Mouse (Mus musculus): Measurements from ENCODE around the gene Dcaf8.
"Not testable (repeated sequence)": the region's sequence is repeated elsewhere in the genome, so short reads cannot be mapped to it uniquely, and the experiment has no call there.

The Dcaf8 gene

DNA sequence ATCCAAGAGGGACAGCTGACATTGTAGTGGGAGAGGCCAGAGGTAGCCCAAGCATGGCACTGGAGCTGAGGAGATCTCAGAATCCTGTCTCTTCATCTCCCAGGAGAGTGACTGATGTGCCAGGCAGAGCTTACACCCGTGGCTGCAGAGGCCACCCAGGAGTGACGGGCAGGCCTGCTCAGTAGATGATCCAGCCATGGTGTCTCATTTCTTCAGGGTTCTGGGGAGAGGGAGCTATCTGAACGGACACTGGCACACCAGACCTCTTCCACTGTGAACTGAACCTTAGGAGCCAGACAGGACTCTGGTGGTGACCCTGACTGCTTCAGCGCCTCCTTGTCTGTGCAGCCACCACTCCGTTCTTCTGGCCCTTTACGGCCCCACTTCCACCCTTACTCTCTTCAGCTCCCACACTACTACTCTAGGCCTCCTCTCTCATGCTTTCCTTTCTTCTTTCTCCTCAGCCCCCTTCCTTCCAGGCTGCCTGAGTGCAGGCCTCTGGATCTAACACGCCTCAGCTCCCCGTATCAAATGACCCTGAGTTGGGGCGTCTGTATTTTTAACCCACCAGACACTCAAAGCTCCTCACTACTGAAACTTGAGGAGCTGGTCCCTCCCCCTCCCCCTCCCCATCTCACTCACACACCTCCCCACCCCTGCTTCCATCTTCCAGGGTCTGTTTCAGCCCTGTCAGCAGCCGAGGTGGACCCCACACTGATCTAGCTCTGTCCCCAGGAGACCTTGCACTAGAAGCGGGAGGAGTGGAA, 73.6 kb downstream of the Dcaf8 start:
- DNase-seq, result no peak

- DNase-seq, result peak; percentile 65
These were observed 80.3 kb downstream of the Dcaf8 start for GRCm38 (mm10) chr1:172228209-172228608.

DNA sequence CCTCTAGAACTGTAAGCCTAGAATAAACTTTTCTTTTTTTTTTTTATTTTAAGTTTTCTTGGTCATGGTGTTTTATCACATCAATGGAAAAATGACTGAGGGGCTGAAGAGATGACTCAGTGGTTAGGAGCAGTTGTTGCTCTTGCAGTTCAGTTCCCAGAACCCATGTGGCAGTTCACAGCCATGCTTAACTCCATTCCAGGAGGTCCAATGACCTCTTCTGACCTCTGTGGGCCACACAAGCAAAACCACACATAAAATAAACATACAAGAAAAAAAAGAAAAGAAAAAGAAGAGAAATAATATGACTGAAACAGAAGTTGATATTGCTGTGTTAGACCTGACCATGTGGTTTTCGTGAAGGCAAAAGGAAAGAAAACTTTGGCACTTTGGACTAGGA, 81.3 kb downstream of the Dcaf8 start:
- no peak for DNase-seq

GRCm38 (mm10) chr1:172240945-172241708, 93.2 kb downstream of the Dcaf8 start:
- DNase-seq, result no peak

- DNase-seq, result no peak
These were observed 94.5 kb downstream of the Dcaf8 start for GRCm38 (mm10) chr1:172242401-172242800.

- peak; percentile 60 to 63 for DNase-seq
These were observed 95.8 kb downstream of the Dcaf8 start for GRCm38 (mm10) chr1:172243547-172244205.

DNA sequence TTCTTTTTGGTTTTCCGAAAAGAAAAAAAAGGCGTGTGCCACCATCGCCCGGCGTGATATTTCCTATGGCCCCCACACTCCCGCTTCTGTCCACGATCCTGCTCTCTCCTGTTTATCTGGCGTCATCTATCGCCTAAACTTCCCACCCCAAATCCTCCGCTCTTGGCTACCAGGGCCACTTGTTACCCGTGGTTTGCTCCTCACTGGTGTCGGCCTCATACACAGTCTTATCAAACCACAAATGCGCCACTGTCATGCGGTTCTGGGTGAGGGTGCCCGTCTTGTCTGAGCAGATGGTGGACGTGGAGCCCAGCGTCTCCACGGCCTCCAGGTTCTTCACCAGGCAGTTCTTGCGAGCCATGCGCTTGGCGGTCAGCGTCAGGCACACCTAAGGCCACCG, 96.8 kb downstream of the Dcaf8 start:
- DNase-seq, result not testable (repeated sequence)

All from cerebellum, adult 18-20 months (tissue).